Mouse (Mus musculus): Measurements from ENCODE around the gene Gm42742. TPM values are rescaled to one million over a fixed set of nuclear protein-coding genes. Genes with fewer than 3 reads are reported as not detected.

Gene Gm42742
- polyA plus RNA-seq, 1 experiment from 2014 or later = 58.8 TPM

GRCm38 (mm10) chr7:127021563-127022527 is 948 bp upstream of the Gm42742 start:
- no peak for DNase-seq (ENCODE audit: low spot score, missing footprints)

GRCm38 (mm10) chr7:127020491-127020890 is 406 bp downstream of the Gm42742 start:
- Histone ChIP-seq H3K4me3 (ENCODE audit: low read depth, low read length) (peak overlapping the region; percentile 44), H3K4me2 (peak overlapping the region; percentile 86), H3K4me1 (ENCODE audit: control insufficient read depth, insufficient read depth, low read length) (peaks cover 64% of the 10 kb centered on the region), H3K27ac (ENCODE audit: low read depth, low read length) (peak overlapping the region; percentile 72), H3K36me3 (ENCODE audit: control insufficient read depth, insufficient read depth, low read length) (peaks cover 15% of the 10 kb centered on the region), H3K9ac (ENCODE audit: low read length) (peak overlapping the region; percentile 79), H3K27me3 (ENCODE audit: control insufficient read depth, insufficient read depth, low read length) (no peaks in the 10 kb centered on the region), H3K9me3 (ENCODE audit: control insufficient read depth, low read length) (no peaks in the 10 kb centered on the region)
- ATAC-seq (ENCODE audit: low FRiP score) = no peak
- DNase-seq (ENCODE audit: low spot score, missing footprints) = no peak
- 25% methylated on average over 5 of the region's 5 CpGs for WGBS

More at GRCm38 (mm10) chr7:127021563-127022527, 948 bp upstream of the Gm42742 start:
- Histone ChIP-seq H3K27ac (ENCODE audit: low read depth, low read length) (peak overlapping the region; percentile 72), H3K36me3 (ENCODE audit: control insufficient read depth, insufficient read depth, low read length) (peaks cover 12% of the 10 kb centered on the region), H3K4me3 (ENCODE audit: low read depth, low read length) (peak overlapping the region; percentile 44), H3K4me1 (ENCODE audit: control insufficient read depth, insufficient read depth, low read length) (peaks cover 58% of the 10 kb centered on the region), H3K9ac (ENCODE audit: low read length) (peak overlapping the region; percentile 79), H3K27me3 (ENCODE audit: control insufficient read depth, insufficient read depth, low read length) (no peaks in the 10 kb centered on the region), H3K4me2 (peak overlapping the region; percentile 86), H3K9me3 (ENCODE audit: control insufficient read depth, low read length) (no peaks in the 10 kb centered on the region)
- WGBS = 39% methylated on average over 5 of the region's 5 CpGs
- no peak for ATAC-seq (ENCODE audit: low FRiP score)

GRCm38 (mm10) chr7:127020031-127020430 is 866 bp downstream of the Gm42742 start:
- no peak for DNase-seq (ENCODE audit: low spot score, missing footprints)
- no peak overlapping the region for H3K27ac ChIP-seq (ENCODE audit: low read depth, low read length)

DNA sequence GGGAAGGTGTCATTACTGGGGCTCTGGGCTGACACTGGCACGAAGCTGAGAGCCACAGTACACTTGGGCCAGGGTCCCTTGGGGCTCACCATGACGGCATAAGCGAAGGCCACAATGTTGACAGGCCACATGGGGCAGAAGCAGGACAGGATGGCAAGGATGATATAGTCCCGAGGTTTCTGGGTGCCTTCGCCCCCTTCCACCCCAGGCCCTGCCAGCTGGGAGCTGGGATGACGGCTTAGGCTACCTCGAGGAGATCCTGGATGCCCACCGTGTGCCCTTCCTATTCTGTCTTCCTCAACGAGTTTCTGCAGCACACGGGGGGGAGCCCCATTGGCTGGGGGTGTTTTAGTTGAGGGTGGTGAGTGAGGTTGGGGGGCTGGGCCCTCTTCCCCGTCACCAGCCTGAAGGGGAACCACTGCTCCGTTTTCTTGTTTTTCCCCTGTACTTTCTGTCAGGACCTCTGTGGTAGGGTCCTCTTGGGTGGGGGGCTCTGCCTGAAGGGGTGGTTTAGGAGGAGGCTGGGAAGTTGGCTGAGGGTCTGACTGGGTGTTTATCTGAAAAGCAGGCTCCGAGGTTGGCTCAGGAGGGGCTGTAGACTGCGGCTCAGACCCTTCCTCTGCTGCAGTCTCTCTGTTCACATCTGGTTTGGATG is 1.5 kb downstream of the Gm42742 start:
- no peak for ATAC-seq (ENCODE audit: low FRiP score)
- Histone ChIP-seq H3K9me3 (ENCODE audit: control insufficient read depth, low read length) (no peaks in the 10 kb centered on the region), H3K27ac (ENCODE audit: low read depth, low read length) (no peak overlapping the region), H3K36me3 (ENCODE audit: control insufficient read depth, insufficient read depth, low read length) (peaks cover 13% of the 10 kb centered on the region), H3K9ac (ENCODE audit: low read length) (peak overlapping the region; percentile 79; the same call in 1 of the 2 replicates), H3K4me2 (peak overlapping the region; percentile 86; the same call in 1 of the 2 replicates), H3K4me3 (ENCODE audit: low read depth, low read length) (no peak overlapping the region), H3K27me3 (ENCODE audit: control insufficient read depth, insufficient read depth, low read length) (no peaks in the 10 kb centered on the region), H3K4me1 (ENCODE audit: control insufficient read depth, insufficient read depth, low read length) (peaks cover 60% of the 10 kb centered on the region)
- DNase-seq (ENCODE audit: low spot score, missing footprints) = no peak
- 83% methylated on average over 14 of the region's 14 CpGs for WGBS

More at GRCm38 (mm10) chr7:127020031-127020430, 866 bp downstream of the Gm42742 start:
- ATAC-seq (ENCODE audit: low FRiP score) = no peak
- H3K36me3 ChIP-seq (ENCODE audit: control insufficient read depth, insufficient read depth, low read length) = peaks cover 16% of the 10 kb centered on the region
- peak overlapping the region; percentile 44; the same call in 1 of the 2 replicates for H3K4me3 ChIP-seq (ENCODE audit: low read depth, low read length)
- H3K9me3 ChIP-seq (ENCODE audit: control insufficient read depth, low read length) = no peaks in the 10 kb centered on the region
- H3K9ac ChIP-seq (ENCODE audit: low read length) = peak overlapping the region; percentile 79
- peak overlapping the region; percentile 86 for H3K4me2 ChIP-seq
- H3K27me3 ChIP-seq (ENCODE audit: control insufficient read depth, insufficient read depth, low read length) = no peaks in the 10 kb centered on the region
- H3K4me1 ChIP-seq (ENCODE audit: control insufficient read depth, insufficient read depth, low read length) = peaks cover 64% of the 10 kb centered on the region
- 55% methylated on average over 3 of the region's 3 CpGs for WGBS

DNA sequence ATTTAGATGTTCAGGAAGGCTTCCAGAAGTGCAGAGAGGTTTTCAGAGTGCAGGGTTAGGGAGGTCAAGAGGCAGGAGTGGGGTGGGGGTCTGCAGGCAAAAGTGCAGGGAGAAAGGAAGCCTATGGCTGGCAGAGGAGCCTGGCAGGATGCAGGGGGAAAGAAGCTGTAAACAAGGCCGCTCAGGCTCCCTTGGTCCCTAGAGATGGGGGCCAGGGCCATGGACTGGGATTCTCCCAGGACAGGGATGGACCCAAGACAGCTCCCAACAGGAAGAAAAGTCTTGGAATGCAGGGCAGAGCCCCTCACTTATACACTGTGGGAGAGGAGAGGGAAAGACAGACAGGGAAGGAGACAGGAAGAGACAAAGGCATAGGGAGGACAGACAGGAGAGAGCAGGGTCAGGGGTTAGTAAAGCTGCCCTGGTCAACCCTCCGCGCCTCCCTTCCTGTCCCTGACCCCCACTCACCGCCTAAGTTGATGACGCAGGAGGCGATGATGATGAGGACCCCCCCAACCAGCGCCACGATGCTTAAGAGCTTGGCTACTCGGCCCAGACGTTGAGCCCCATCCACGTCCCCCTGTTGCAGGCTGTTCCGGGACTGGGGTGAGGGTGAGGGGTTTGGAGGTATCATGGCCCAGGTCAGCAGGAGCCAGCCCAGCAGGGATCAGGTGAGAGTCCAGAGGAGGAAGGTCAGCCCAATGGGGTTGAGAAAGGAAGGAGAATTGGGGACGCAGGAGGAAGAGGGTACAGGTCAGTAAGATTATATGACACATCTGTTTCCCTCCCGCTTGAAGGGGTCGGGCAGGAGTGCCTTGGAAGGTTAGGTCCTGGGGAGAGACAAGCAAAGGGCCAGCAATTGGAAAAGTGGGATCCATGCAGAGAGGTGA is 2.2 kb downstream of the Gm42742 start:
- WGBS = 83% methylated on average over 15 of the region's 15 CpGs
- H3K9ac ChIP-seq (ENCODE audit: low read length) = peak overlapping the region; percentile 29; the same call in 1 of the 2 replicates
- H3K27me3 ChIP-seq (ENCODE audit: control insufficient read depth, insufficient read depth, low read length) = no peaks in the 10 kb centered on the region
- no peaks in the 10 kb centered on the region for H3K9me3 ChIP-seq (ENCODE audit: control insufficient read depth, low read length)
- DNase-seq (ENCODE audit: low spot score, missing footprints) (no peak), ATAC-seq (ENCODE audit: low FRiP score) (no peak)
- H3K4me1 ChIP-seq (ENCODE audit: control insufficient read depth, insufficient read depth, low read length) = peaks cover 52% of the 10 kb centered on the region
- no peak overlapping the region for H3K4me2 ChIP-seq
- H3K36me3 ChIP-seq (ENCODE audit: control insufficient read depth, insufficient read depth, low read length) = peaks cover 13% of the 10 kb centered on the region
- H3K4me3 ChIP-seq (ENCODE audit: low read depth, low read length) = no peak overlapping the region
- H3K27ac ChIP-seq (ENCODE audit: low read depth, low read length) = no peak overlapping the region

DNA sequence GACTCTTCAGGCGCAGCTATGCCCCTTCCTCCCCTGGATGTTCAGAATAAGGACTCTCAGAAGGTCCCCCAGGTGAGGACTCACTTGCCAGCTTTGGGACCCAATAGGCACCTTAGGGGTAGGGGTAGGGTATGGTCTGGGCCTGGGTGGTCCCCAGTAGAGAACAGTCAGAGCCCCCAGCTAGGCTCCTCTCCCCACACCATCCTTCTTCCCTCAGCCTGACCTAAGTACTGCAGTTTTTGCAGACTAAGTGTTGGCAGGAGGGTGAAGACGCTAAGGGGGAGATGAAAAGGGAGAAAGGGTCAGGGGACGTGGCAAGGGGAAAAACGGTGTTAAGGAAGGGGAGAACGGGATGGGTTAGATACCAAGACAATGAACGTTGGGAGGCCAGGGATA is 2.9 kb downstream of the Gm42742 start:
- ATAC-seq (ENCODE audit: low FRiP score) (no peak), DNase-seq (ENCODE audit: low spot score, missing footprints) (no peak)
- H3K36me3 ChIP-seq (ENCODE audit: control insufficient read depth, insufficient read depth, low read length) = peaks cover 8% of the 10 kb centered on the region; the same call in 1 of the 2 replicates
- WGBS = 77% methylated on average over 6 of the region's 6 CpGs
- peak overlapping the region; percentile 29 for H3K9ac ChIP-seq (ENCODE audit: low read length)
- no peaks in the 10 kb centered on the region for H3K27me3 ChIP-seq (ENCODE audit: control insufficient read depth, insufficient read depth, low read length)
- H3K4me3 ChIP-seq (ENCODE audit: low read depth, low read length) = no peak overlapping the region
- H3K4me1 ChIP-seq (ENCODE audit: control insufficient read depth, insufficient read depth, low read length) = peaks cover 45% of the 10 kb centered on the region
- no peaks in the 10 kb centered on the region for H3K9me3 ChIP-seq (ENCODE audit: control insufficient read depth, low read length)
- no peak overlapping the region for H3K4me2 ChIP-seq
- H3K27ac ChIP-seq (ENCODE audit: low read depth, low read length) = 0 out of 2 replicates have a peak overlapping the region, but pooled peaks have one; percentile 36

DNA sequence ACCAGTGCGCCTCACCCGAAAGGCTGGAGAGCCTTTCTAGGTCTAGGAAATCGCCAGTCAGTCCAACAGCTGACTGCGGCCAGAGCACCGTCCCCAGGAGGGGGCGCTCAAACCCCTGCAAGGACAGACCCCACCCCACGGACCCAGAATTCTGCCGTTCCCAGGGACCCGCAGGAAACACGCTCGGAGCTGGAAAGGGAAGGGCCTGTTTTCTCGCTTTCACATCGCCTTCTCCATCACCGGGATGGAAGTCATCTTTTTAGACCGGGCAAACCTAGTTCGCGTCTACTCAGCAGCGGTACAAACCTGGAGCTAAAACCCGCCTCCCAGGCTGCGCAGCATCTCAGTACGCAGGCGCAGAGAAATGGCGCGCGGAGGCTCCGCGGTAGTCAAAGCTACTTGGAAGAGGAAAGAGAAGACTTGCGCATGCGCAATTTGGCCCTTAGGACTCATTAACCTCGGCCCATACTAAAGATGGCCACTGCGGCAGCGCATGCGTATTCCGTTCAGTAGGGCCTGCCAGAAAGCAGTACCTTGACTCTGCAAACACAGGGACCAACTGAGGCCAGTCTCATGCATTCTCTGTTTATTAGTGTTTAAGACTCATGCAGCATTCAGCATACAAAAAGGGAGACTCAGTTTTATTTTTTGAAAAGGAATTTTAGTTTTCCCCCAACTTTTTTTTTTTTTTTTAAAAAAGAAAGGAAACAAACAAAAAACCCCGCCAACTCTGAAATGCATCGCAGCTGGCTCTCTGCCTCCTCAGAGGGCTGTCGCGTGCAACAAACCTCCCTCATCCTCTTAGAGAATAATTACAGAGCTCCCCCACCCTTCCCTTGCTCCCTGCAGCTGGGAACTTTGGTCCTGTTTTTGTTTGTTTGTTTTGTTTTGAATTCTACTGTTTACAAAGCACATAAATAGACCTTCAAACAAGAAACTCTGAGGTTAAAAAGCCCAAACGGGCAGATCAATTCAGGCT is 3.6 kb downstream of the Gm42742 start, which contains the start of gene Pagr1a:
Gene Pagr1a (minus strand): TSS at position 382 of the 979 bp plus-strand sequence.
- Histone ChIP-seq H3K27me3 (ENCODE audit: control insufficient read depth, insufficient read depth, low read length) (no peaks in the 10 kb centered on the region), H3K27ac (ENCODE audit: low read depth, low read length) (peak within 1 kb of the TSS; percentile 93), H3K36me3 (ENCODE audit: control insufficient read depth, insufficient read depth, low read length) (peaks cover 4% of the 10 kb centered on the region; the same call in 1 of the 2 replicates), H3K4me3 (ENCODE audit: low read depth, low read length) (peak within 1 kb of the TSS; percentile 80), H3K9ac (ENCODE audit: low read length) (peak within 1 kb of the TSS; percentile 85), H3K4me1 (ENCODE audit: control insufficient read depth, insufficient read depth, low read length) (peaks cover 38% of the 10 kb centered on the region), H3K9me3 (ENCODE audit: control insufficient read depth, low read length) (no peaks in the 10 kb centered on the region), H3K4me2 (peak within 1 kb of the TSS; percentile 94)
- peak; percentile 100 for DNase-seq (ENCODE audit: low spot score, missing footprints)
- peak; percentile 82 for ATAC-seq (ENCODE audit: low FRiP score)
- WGBS = 5% methylated on average over 39 of the region's 39 CpGs

Data from midbrain, embryonic 11.5 days (tissue).